Comparison of ENCODE assay signal across 9 mouse cellular contexts in genomic region chr5:83778310-83778972, GRCm38 (mm10).
DNase-seq lines count a peak whose midpoint lies in the region; ATAC-seq and TF ChIP-seq lines count a peak whose summit lies in the region.
"Had no signal": no experiment of that assay in that cellular context is flagged by ENCODE, and none has a peak within 500 bp of the region (broad histone marks: within the 10 kb centered on the region; RNA-seq: fewer than 3 reads in every experiment).

No protein-coding gene starts in this region.

- peak; percentile 84 for TF ChIP-seq CTCF in layer of hippocampus, adult 2 months (conservative IDR thresholded peaks at IDR 0.05)
- TF ChIP-seq CTCF in CH12.LX (conservative IDR thresholded peaks at IDR 0.05 in 1 of 2, IDR thresholded peaks at IDR 0.05 in 1 of 2; ENCODE audit: low read depth in 2 of 2, low read length in 2 of 2) (peak in 1 of 2 experiments; percentile 22; a peak in 1 of 4 replicates), MEL (IDR thresholded peaks at IDR 0.05 in 2 of 3, conservative IDR thresholded peaks at IDR 0.05 in 1 of 3; ENCODE audit: control insufficient read depth in 1 of 3, insufficient read depth in 1 of 3, low read depth in 2 of 3, low read length in 3 of 3, poor library complexity in 1 of 3, severe bottlenecking in 1 of 3) (peak in 1 of 3 experiments; percentile 49; a peak in 2 of 6 replicates)

- no peak overlapping the region for H3K4me2 ChIP-seq in CH12.LX (ENCODE audit: insufficient read depth, low read depth, poor library complexity, severe bottlenecking)
- no peak overlapping the region for H3K4me2 ChIP-seq in forebrain, embryonic 14.5 days (ENCODE audit: low read length)
- H3K4me2 ChIP-seq: heart, embryonic 11.5 days had no signal

- H3K36me3 ChIP-seq in CH12.LX (replicated peaks in 1 of 2; ENCODE audit: control insufficient read depth in 1 of 2, insufficient read depth in 1 of 2, low read length in 1 of 2) (no peaks in the 10 kb centered on the region), MEL (ENCODE audit: control insufficient read depth in 1 of 2, insufficient read depth in 2 of 2, low read length in 2 of 2) (no peaks in the 10 kb centered on the region)
- no peaks in the 10 kb centered on the region for H3K36me3 ChIP-seq in forebrain, embryonic 14.5 days (ENCODE audit: control insufficient read depth, insufficient read depth, low read length)

- no peak overlapping the region for H3K4me3 ChIP-seq in layer of hippocampus, adult 2 months
- no peak overlapping the region for H3K4me3 ChIP-seq in CH12.LX (replicated peaks in 1 of 3; ENCODE audit: low read depth in 2 of 3, low read length in 2 of 3, poor library complexity in 1 of 3)
- no peak overlapping the region for H3K4me3 ChIP-seq in MEL (ENCODE audit: control insufficient read depth in 1 of 2, insufficient read depth in 1 of 2, low read depth in 2 of 2, low read length in 2 of 2)
- no peak overlapping the region for H3K4me3 ChIP-seq in forebrain, embryonic 14.5 days (ENCODE audit: low read depth, low read length)

- in situ Hi-C loops in CH12.LX (cut with MboI; ENCODE audit: low pct_ligation_motif_present, low pct_unique_long_range_greater_than_20kb, low sequenced_read_pairs): no loop called here

- H3K79me2 ChIP-seq in CH12.LX (replicated peaks; ENCODE audit: control insufficient read depth, extremely low read depth, insufficient read depth, poor library complexity, severe bottlenecking): no peaks in the 10 kb centered on the region
- no peaks in the 10 kb centered on the region for H3K79me2 ChIP-seq in MEL (ENCODE audit: control insufficient read depth, insufficient read depth, low read length, poor library complexity)

- peak; percentile 29 to 39 for DNase-seq in layer of hippocampus, adult 2 months (ENCODE audit: low spot score in 2 of 2)
- DNase-seq in layer of hippocampus, postnatal 36 days: no peak
- DNase-seq in CH12.LX (ENCODE audit: extremely low read depth): no peak
- DNase-seq in MEL (ENCODE audit: low read depth, low spot score): peak; percentile 16
- DNase-seq in forebrain, embryonic 14.5 days (ENCODE audit: low spot score): peak; percentile 83
- no peak for DNase-seq in adrenal gland, adult 2 months
- DNase-seq in urinary bladder, adult 18-20 months (ENCODE audit: low spot score in 2 of 2): no peak
- DNase-seq in lung, postnatal 36 days: no peak

- H3K27me3 ChIP-seq in CH12.LX (replicated peaks) (no peaks in the 10 kb centered on the region), MEL (ENCODE audit: control insufficient read depth in 1 of 2, insufficient read depth in 2 of 2, low read length in 2 of 2) (no peaks in the 10 kb centered on the region)
- no peaks in the 10 kb centered on the region for H3K27me3 ChIP-seq in forebrain, embryonic 14.5 days (replicated peaks; ENCODE audit: control insufficient read depth, insufficient read depth, low read length)

- TF ChIP-seq POLR2A in CH12.LX (IDR thresholded peaks at IDR 0.05; ENCODE audit: low read depth, low read length) (no peak), MEL (IDR thresholded peaks at IDR 0.05; ENCODE audit: control insufficient read depth in 1 of 2, insufficient read depth in 1 of 2, low read depth in 1 of 2, low read length in 2 of 2, poor library complexity in 1 of 2) (no peak)

- H3K9me3 ChIP-seq in CH12.LX (replicated peaks; ENCODE audit: low read length) (peaks cover 11% of the 10 kb centered on the region), MEL (replicated peaks; ENCODE audit: insufficient read depth, low read length) (no peaks in the 10 kb centered on the region)
- H3K9me3 ChIP-seq in forebrain, embryonic 14.5 days (replicated peaks; ENCODE audit: control insufficient read depth, low read length): no peaks in the 10 kb centered on the region

- H3K9ac ChIP-seq in CH12.LX (ENCODE audit: insufficient read depth, low read depth) (no peak overlapping the region), MEL (ENCODE audit: control insufficient read depth, low read depth, low read length, poor library complexity, severe bottlenecking) (no peak overlapping the region)
- no peak overlapping the region for H3K9ac ChIP-seq in forebrain, embryonic 14.5 days (ENCODE audit: low read length)

- TF ChIP-seq EP300 in CH12.LX (IDR thresholded peaks at IDR 0.05; ENCODE audit: low read length) (no peak), MEL (IDR thresholded peaks at IDR 0.05; ENCODE audit: low read depth in 1 of 2, low read length in 2 of 2) (no peak)

- no peak overlapping the region for H3K27ac ChIP-seq in layer of hippocampus, adult 2 months
- H3K27ac ChIP-seq in CH12.LX (ENCODE audit: insufficient read depth, low read depth) (no peak overlapping the region), MEL (ENCODE audit: control insufficient read depth, low read depth, low read length) (no peak overlapping the region)
- no peak overlapping the region for H3K27ac ChIP-seq in forebrain, embryonic 14.5 days (ENCODE audit: low read depth, low read length)

- no peaks in the 10 kb centered on the region for H3K4me1 ChIP-seq in CH12.LX (ENCODE audit: control insufficient read depth in 1 of 2, insufficient read depth in 2 of 2)
- H3K4me1 ChIP-seq in MEL (ENCODE audit: control insufficient read depth in 1 of 2, insufficient read depth in 2 of 2, low read length in 2 of 2): no peaks in the 10 kb centered on the region
- no peaks in the 10 kb centered on the region for H3K4me1 ChIP-seq in forebrain, embryonic 14.5 days (ENCODE audit: control insufficient read depth, insufficient read depth, low read length)

- ATAC-seq in forebrain, embryonic 14.5 days: peak; percentile 21; the same call in 1 of the 2 replicates

- 30% methylated on average over 3 of the region's 3 CpGs for WGBS in forebrain, embryonic 14.5 days

- peak; percentile 21 for TF ChIP-seq RAD21 in CH12.LX (IDR thresholded peaks at IDR 0.05; ENCODE audit: low read depth, low read length)
- TF ChIP-seq RAD21 in MEL (IDR thresholded peaks at IDR 0.05; ENCODE audit: low read depth, low read length): peak; percentile 61

- dilution Hi-C loops in CH12.LX (cut with MboI; ENCODE audit: extremely low pct_ligation_motif_present, extremely low pct_unique_long_range_greater_than_20kb, low sequenced_read_pairs): no loop called here

TF ChIP-seq in CH12.LX, 34 proteins besides CTCF, POLR2A, EP300 and RAD21:
- TF ChIP-seq POLR2AphosphoS2 (IDR thresholded peaks at IDR 0.05; ENCODE audit: low read depth, low read length) (no peak), MAX (IDR thresholded peaks at IDR 0.05; ENCODE audit: low read length) (no peak), IRF4 (IDR thresholded peaks at IDR 0.05; ENCODE audit: low read depth, low read length) (no peak), ZKSCAN1 (IDR thresholded peaks at IDR 0.05; ENCODE audit: borderline replicate concordance, low read depth, low read length) (no peak), RCOR1 (conservative IDR thresholded peaks at IDR 0.05; ENCODE audit: low read depth, low read length) (no peak), TCF12 (IDR thresholded peaks at IDR 0.05; ENCODE audit: low read depth, low read length) (no peak), USF2 (conservative IDR thresholded peaks at IDR 0.05; ENCODE audit: low read depth, low read length) (no peak), MYC (IDR thresholded peaks at IDR 0.05; ENCODE audit: low read depth, low read length) (no peak), KAT2A (IDR thresholded peaks at IDR 0.05; ENCODE audit: insufficient replicate concordance, low read length) (no peak), ZNF384 (IDR thresholded peaks at IDR 0.05; ENCODE audit: low read depth, low read length) (no peak)
TF ChIP-seq in CH12.LX: peak in this region for 0.

TF ChIP-seq in MEL, 35 proteins besides CTCF, POLR2A, EP300 and RAD21:
- TF ChIP-seq ZC3H11A (IDR thresholded peaks at IDR 0.05; ENCODE audit: low read depth, low read length) (0 out of 2 replicates have a peak, but pooled peaks have one; percentile 7), NRF1 (IDR thresholded peaks at IDR 0.05; ENCODE audit: insufficient read depth, low read depth, low read length, poor library complexity, severe bottlenecking) (no peak), MAFK (IDR thresholded peaks at IDR 0.05; ENCODE audit: borderline replicate concordance, low read depth, low read length) (no peak), MYC (IDR thresholded peaks at IDR 0.05; ENCODE audit: low read depth, low read length) (no peak), SMC3 (IDR thresholded peaks at IDR 0.05; ENCODE audit: low read depth, low read length) (peak; percentile 48), CHD2 (IDR thresholded peaks at IDR 0.05; ENCODE audit: low read length) (no peak), ETS1 (IDR thresholded peaks at IDR 0.05; ENCODE audit: low read depth, low read length) (no peak), GABPA (IDR thresholded peaks at IDR 0.05; ENCODE audit: low read depth, low read length) (no peak), MEF2A (IDR thresholded peaks at IDR 0.05; ENCODE audit: extremely low read depth, insufficient replicate concordance, low read depth, low read length, poor library complexity, severe bottlenecking) (no peak), USF2 (IDR thresholded peaks at IDR 0.05; ENCODE audit: borderline replicate concordance in 1 of 2, insufficient read depth in 1 of 2, low read depth in 1 of 2, low read length in 2 of 2) (no peak), GATA1 (IDR thresholded peaks at IDR 0.05; ENCODE audit: low read depth, low read length) (no peak), ZKSCAN1 (IDR thresholded peaks at IDR 0.05; ENCODE audit: low read depth, low read length) (no peak), MAZ (IDR thresholded peaks at IDR 0.05; ENCODE audit: low read depth, low read length) (no peak)
TF ChIP-seq in MEL: peak in this region for 2.

Comparison
In these comparisons a context has a peak if more than half of its experiments do, and no peak if none do; other contexts are left out.
1. DNase-seq: peak in layer of hippocampus, adult 2 months (2 of 2), MEL (single experiment) and forebrain, embryonic 14.5 days (single experiment); none in layer of hippocampus, postnatal 36 days (0 of 2), CH12.LX (single experiment), adrenal gland, adult 2 months (single experiment), urinary bladder, adult 18-20 months (0 of 2) and lung, postnatal 36 days (single experiment).